Mouse (Mus musculus): ENCODE measurements around the gene Srsf7.

Gene Srsf7

GRCm38 (mm10) chr17:80156905-80157304 lies 50.2 kb downstream of the Srsf7 start:
- no peak for DNase-seq (ENCODE audit: low spot score in 2 of 2)

- DNase-seq (ENCODE audit: low spot score in 2 of 2) = no peak
Measured at GRCm38 (mm10) chr17:80153631-80154030, 53.5 kb downstream of the Srsf7 start.

GRCm38 (mm10) chr17:80152767-80153630 lies 54.1 kb downstream of the Srsf7 start:
- DNase-seq (ENCODE audit: low spot score in 2 of 2) = no peak

- DNase-seq (ENCODE audit: low spot score in 2 of 2) = no peak
Measured at GRCm38 (mm10) chr17:80151353-80151752, 55.8 kb downstream of the Srsf7 start.
